In the genomic region with DNA sequence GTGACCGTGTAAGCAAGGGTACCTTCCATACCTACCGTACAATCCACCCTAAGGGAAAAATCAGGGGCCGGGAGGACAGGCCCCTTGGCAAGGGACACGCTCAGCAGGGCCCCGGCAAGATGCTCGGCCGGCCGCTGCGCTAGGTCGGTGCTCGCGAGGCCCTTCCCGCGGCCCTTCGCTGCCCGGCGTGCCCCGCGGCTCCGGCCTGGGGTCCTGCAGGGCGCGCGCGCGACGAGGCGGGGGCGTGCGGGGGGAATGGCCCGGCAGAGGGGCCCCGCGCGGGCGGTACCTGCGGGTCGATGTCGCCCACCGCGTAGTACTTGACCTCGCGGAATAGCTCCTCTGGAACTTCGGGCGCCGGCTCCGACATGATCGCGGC, we compare ENCODE assay signal across 8 mouse cellular contexts. TPM values are rescaled to one million over a fixed set of nuclear protein-coding genes. Genes with fewer than 3 reads are reported as not detected.
DNase-seq lines count a peak whose midpoint lies in the region; ATAC-seq and TF ChIP-seq lines count a peak whose summit lies in the region.

No protein-coding gene starts in this region.

- H3K27ac ChIP-seq in gastrocnemius, adult 2 months, result peak overlapping the region; percentile 100
- peak overlapping the region; percentile 96 for H3K27ac ChIP-seq in hindbrain, embryonic 14.5 days
- H3K27ac ChIP-seq in left cerebral cortex, adult 2 months, result peak overlapping the region; percentile 100

- no peaks in the 10 kb centered on the region for H3K9me3 ChIP-seq in hindbrain, embryonic 14.5 days (ENCODE audit: control insufficient read depth, low read length)

- peak overlapping the region; percentile 78 for H3K4me3 ChIP-seq in gastrocnemius, adult 2 months
- H3K4me3 ChIP-seq in hindbrain, embryonic 14.5 days (replicated peaks; ENCODE audit: low read length), result peak overlapping the region; percentile 69
- peak overlapping the region; percentile 56 for H3K4me3 ChIP-seq in left cerebral cortex, adult 2 months

- peaks cover 11% of the 10 kb centered on the region for H3K4me1 ChIP-seq in hindbrain, embryonic 14.5 days (replicated peaks; ENCODE audit: control insufficient read depth, insufficient read depth, low read length)

- peak; percentile 58 for ATAC-seq in cerebellum, adult (ENCODE audit: insufficient number of reproducible peaks, low FRiP score, low TSS enrichment)
- ATAC-seq in hindbrain, embryonic 14.5 days (ENCODE audit: low FRiP score), result peak; percentile 85
- peak; percentile 19; the same call in 1 of the 2 replicates for ATAC-seq in megakaryocyte, adult 5-6 weeks (ENCODE audit: poor library complexity, severe bottlenecking)

- no peak for DNase-seq in cerebellum, adult 9-11 months
- DNase-seq in c-Kit-negative CD71-positive TER-119-positive erythroid progenitor cells, embryonic 14.5 days (ENCODE audit: low read depth, low spot score), result peak; percentile 22
- DNase-seq in gastrocnemius, adult 2 months, result peak; percentile 93
- DNase-seq in hindbrain, embryonic 14.5 days (ENCODE audit: low spot score), result peak; percentile 80
- DNase-seq in left cerebral cortex, adult 2 months (ENCODE audit: extremely low spot score in 1 of 2, low spot score in 2 of 2), result peak; percentile 67 to 80
- DNase-seq in right cerebral cortex, postnatal 25 days, result peak; percentile 77

- peak overlapping the region; percentile 80 for H3K9ac ChIP-seq in hindbrain, embryonic 14.5 days

- WGBS in hindbrain, embryonic 14.5 days, result 0% methylated on average over 41 of the region's 47 CpGs

- no peaks in the 10 kb centered on the region for H3K27me3 ChIP-seq in hindbrain, embryonic 14.5 days (ENCODE audit: control insufficient read depth, insufficient read depth, low read length)

- TF ChIP-seq CTCF in gastrocnemius, adult 2 months (IDR thresholded peaks at IDR 0.05), result no peak
- TF ChIP-seq CTCF in left cerebral cortex, adult 2 months (IDR thresholded peaks at IDR 0.05), result no peak

- H3K36me3 ChIP-seq in hindbrain, embryonic 14.5 days (replicated peaks; ENCODE audit: control insufficient read depth, insufficient read depth), result peaks cover 28% of the 10 kb centered on the region

- H3K4me2 ChIP-seq in hindbrain, embryonic 14.5 days (replicated peaks), result peak overlapping the region; percentile 71

- intact Hi-C loops in gastrocnemius, adult 2 months (cut with DNase I), result loop anchor here (2.0 kb wide), 1 partner anchor 282 kb away; no protein-coding TSS in a partner anchor
- intact Hi-C loops in left cerebral cortex, adult 2 months (cut with DNase I), result loop anchor here (1.0 to 2.0 kb wide), 2 partner anchors 51 to 282 kb away; partner anchors contain the start of gene Htr5a

RNA-seq across cellular contexts. Expression of gene Paxip1, which starts 0.6 kb away (rescaled TPM):
- total RNA-seq in gastrocnemius, adult 2 months (2021), result 10 to 100 TPM; 11.5 to 12.7 TPM
- 29.5 and 35.1 TPM in 2 replicates for polyA plus RNA-seq in hindbrain, embryonic 14.5 days (2014; fragmentation: Nextera tagmentation; extraction: Ambion mirVana)
- total RNA-seq in left cerebral cortex, adult 2 months (2021), result 10 to 100 TPM; 48.9 to 50.6 TPM
- 26.9 and 29.6 TPM in 2 replicates for total RNA-seq in megakaryocyte, adult 5-6 weeks (2015)
- total RNA-seq in megakaryocyte, adult 5-6 weeks (2017), result 23.9 and 33.0 TPM in 2 replicates

RNA-seq across cellular contexts. Expression of gene Htr5a, which starts 51.0 kb away (rescaled TPM):
- total RNA-seq in gastrocnemius, adult 2 months (2021), result not detected
- polyA plus RNA-seq in hindbrain, embryonic 14.5 days (2014; fragmentation: Nextera tagmentation; extraction: Ambion mirVana), result 1.7 and 1.8 TPM in 2 replicates
- 10 to 100 TPM; 14.5 to 14.7 TPM for total RNA-seq in left cerebral cortex, adult 2 months (2021)
- not detected in 2 replicates for total RNA-seq in megakaryocyte, adult 5-6 weeks (2015)
- total RNA-seq in megakaryocyte, adult 5-6 weeks (2017), result not detected in 2 replicates

Comparison
In these comparisons a context has a peak if more than half of its experiments do, and no peak if none do; other contexts are left out.
1. ATAC-seq: peak in every context shown above with its lines; median percentile 85 in hindbrain, embryonic 14.5 days; 58 in cerebellum, adult; 19 in megakaryocyte, adult 5-6 weeks.
2. RNA of gene Htr5a, which starts 51.0 kb away (total RNA-seq): 14.5 to 14.7 TPM in left cerebral cortex, adult 2 months; not detected in gastrocnemius, adult 2 months and not detected in megakaryocyte, adult 5-6 weeks; every median in the first group is over 10 times any median in the second.
3. Peak in every context shown above with its lines, with median percentiles within 50 percentile points of each other: H3K27ac ChIP-seq and H3K4me3 ChIP-seq.